Mouse (Mus musculus) E14TG2a.4 (cell line): ENCODE measurements around the gene Sh2b1.

Experiments
- CTCF ChIP-seq: conservative IDR thresholded peaks from 2 replicates; pipeline ENCODE4 v1.5.1; 2014; ENCODE audit warnings: low read length
- POU5F1 ChIP-seq: IDR thresholded peaks from 2 replicates; pipeline ENCODE4 v1.6.1; 2014; ENCODE audit warnings: low read length, borderline replicate concordance

DNA sequence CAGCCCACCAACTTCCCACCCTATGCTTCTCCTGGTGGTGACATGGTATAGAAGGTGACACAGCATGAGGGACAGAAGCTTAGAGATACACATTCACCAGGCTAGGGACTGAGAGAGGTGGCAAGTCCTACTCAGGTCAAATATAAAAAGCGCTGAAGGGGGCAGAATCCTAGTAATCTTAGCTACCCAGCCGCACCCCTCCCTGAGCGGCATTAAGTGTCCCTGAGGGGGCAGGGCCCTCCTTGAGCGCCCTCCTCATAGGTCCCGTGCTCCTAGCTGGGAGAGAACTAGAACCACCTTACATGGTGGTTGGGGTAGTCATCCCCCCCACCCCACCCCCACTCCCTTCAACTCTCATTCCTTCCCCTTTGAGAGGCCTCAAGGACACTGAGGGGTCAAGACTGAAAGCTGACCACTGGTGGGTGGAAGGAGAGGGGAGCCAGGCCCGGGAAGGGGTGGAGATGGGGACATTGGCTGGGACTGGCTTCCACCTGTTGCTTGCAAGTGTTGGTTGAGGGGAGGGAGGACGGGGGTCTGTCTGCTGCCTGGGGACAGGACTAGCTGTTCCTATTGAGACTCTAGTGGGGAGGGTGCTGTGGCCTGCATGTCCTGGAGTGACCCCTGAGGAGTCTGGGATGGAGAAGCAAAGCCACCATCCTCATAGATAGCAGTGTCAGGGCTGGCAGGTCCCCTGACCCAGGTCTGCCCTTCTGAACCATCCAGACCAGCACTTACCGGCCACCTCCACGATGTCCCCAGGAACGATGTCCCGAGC is 16.2 kb downstream of the Sh2b1 start:
- TF ChIP-seq CTCF, result no peak
- TF ChIP-seq POU5F1, result no peak
